Mouse (Mus musculus) MEL (cell line): ENCODE data around the gene Cyp4f40. TPM values are rescaled to one million over a fixed set of nuclear protein-coding genes. Genes with fewer than 3 reads are reported as not detected.

ENCODE experiments used
- DNase-seq: peaks from one replicate; pipeline ENCODE4 v3.0.0; 2011; ENCODE audit warnings: low read depth, low spot score
- H3K27ac ChIP-seq: 2 replicates; pipeline ENCODE4 v1.5.1; 2012; ENCODE audit warnings: low read depth, mild to moderate bottlenecking, control low read depth, low read length, moderate library complexity; ENCODE audit not compliant: control insufficient read depth
- H3K27me3 ChIP-seq, 2 experiments: fragments of 150-350 bp in 1 of 2; sonication (generic) in 1 of 2; 2 replicates each; pipeline ENCODE4 v1.6.1; 2012; ENCODE audit warnings: low read length in 2 of 2, mild to moderate bottlenecking in 2 of 2, improper control_type of control experiment in 1 of 2, moderate library complexity in 1 of 2; ENCODE audit not compliant: insufficient read depth in 2 of 2, control insufficient read depth in 1 of 2
- H3K36me3 ChIP-seq, 2 experiments: 2 replicates each; pipeline ENCODE4 v1.6.1; 2012 to 2014; ENCODE audit warnings: low read length in 2 of 2, improper control_type of control experiment in 1 of 2, inconsistent platforms in 1 of 2, mild to moderate bottlenecking in 1 of 2; ENCODE audit not compliant: insufficient read depth in 2 of 2, control insufficient read depth in 1 of 2
- H3K4me1 ChIP-seq, 2 experiments: fragments of 150-350 bp in 1 of 2; sonication (generic) in 1 of 2; 2 replicates each; pipeline ENCODE4 v1.6.1; 2012; ENCODE audit warnings: low read length in 2 of 2, improper control_type of control experiment in 1 of 2, mild to moderate bottlenecking in 1 of 2; ENCODE audit not compliant: insufficient read depth in 2 of 2, control insufficient read depth in 1 of 2
- H3K4me3 ChIP-seq, 2 experiments: fragments of 150-350 bp in 1 of 2; sonication (generic) in 1 of 2; 2 replicates each; pipeline ENCODE4 v1.5.1; 2012; ENCODE audit warnings: low read depth in 2 of 2, low read length in 2 of 2, mild to moderate bottlenecking in 2 of 2, moderate library complexity in 2 of 2, control low read depth in 1 of 2, improper control_type of control experiment in 1 of 2; ENCODE audit not compliant: control insufficient read depth in 1 of 2, insufficient read depth in 1 of 2
- H3K79me2 ChIP-seq: 2 replicates; pipeline ENCODE4 v1.6.1; 2012; ENCODE audit warnings: mild to moderate bottlenecking, low read length, moderate library complexity; ENCODE audit not compliant: control insufficient read depth, poor library complexity, insufficient read depth
- H3K9ac ChIP-seq: 2 replicates; pipeline ENCODE4 v1.6.1; 2012; ENCODE audit warnings: low read depth, mild to moderate bottlenecking, control low read depth, low read length, moderate library complexity; ENCODE audit not compliant: control insufficient read depth, poor library complexity, severe bottlenecking
- H3K9me3 ChIP-seq: fragments of 150-350 bp; sonication (generic); replicated peaks from 2 replicates; pipeline ENCODE4 v1.6.1; 2012; ENCODE audit warnings: mild to moderate bottlenecking, low read length, improper control_type of control experiment, moderate library complexity; ENCODE audit not compliant: insufficient read depth
- BHLHE40 ChIP-seq: IDR thresholded peaks from 2 replicates; pipeline ENCODE4 v1.6.1; 2012; ENCODE audit warnings: low read depth, mild to moderate bottlenecking, inconsistent platforms, low read length, improper control_type of control experiment, borderline replicate concordance
- CHD1 ChIP-seq: IDR thresholded peaks from 2 replicates; pipeline ENCODE4 v1.6.1; 2012; ENCODE audit warnings: low read depth, mild to moderate bottlenecking, inconsistent platforms, low read length, improper control_type of control experiment
- CHD2 ChIP-seq: IDR thresholded peaks from 2 replicates; pipeline ENCODE4 v1.6.1; 2011; ENCODE audit warnings: low read length, improper control_type of control experiment
- E2F4 ChIP-seq: IDR thresholded peaks from 2 replicates; pipeline ENCODE4 v1.6.1; 2011; ENCODE audit warnings: low read depth, low read length, improper control_type of control experiment, borderline replicate concordance
- ELF1 ChIP-seq: IDR thresholded peaks from 2 replicates; pipeline ENCODE4 v1.6.1; 2014; ENCODE audit warnings: low read depth, mild to moderate bottlenecking, inconsistent platforms, low read length, improper control_type of control experiment, moderate library complexity
- EP300 ChIP-seq, 2 experiments: IDR thresholded peaks; 2 replicates each; pipeline ENCODE4 v1.6.1; 2011; ENCODE audit warnings: improper control_type of control experiment in 2 of 2, low read length in 2 of 2, low read depth in 1 of 2, mild to moderate bottlenecking in 1 of 2
- GATA1 ChIP-seq: IDR thresholded peaks from 2 replicates; pipeline ENCODE4 v1.6.1; 2011; ENCODE audit warnings: low read depth, low read length, improper control_type of control experiment
- HCFC1 ChIP-seq: IDR thresholded peaks from 2 replicates; pipeline ENCODE4 v1.6.1; 2012; ENCODE audit warnings: low read depth, mild to moderate bottlenecking, inconsistent platforms, low read length, improper control_type of control experiment, moderate library complexity
- MAX ChIP-seq: IDR thresholded peaks from 2 replicates; pipeline ENCODE4 v1.6.1; 2011; ENCODE audit warnings: low read length, improper control_type of control experiment
- MAZ ChIP-seq: IDR thresholded peaks from 2 replicates; pipeline ENCODE4 v1.6.1; 2012; ENCODE audit warnings: low read depth, mild to moderate bottlenecking, inconsistent platforms, low read length, improper control_type of control experiment
- MYB ChIP-seq: IDR thresholded peaks from 2 replicates; pipeline ENCODE4 v1.6.1; 2011; ENCODE audit warnings: mild to moderate bottlenecking, low read depth, low read length, improper control_type of control experiment
- MYC ChIP-seq: IDR thresholded peaks from 2 replicates; pipeline ENCODE4 v1.6.1; 2011; ENCODE audit warnings: low read depth, mild to moderate bottlenecking, low read length, improper control_type of control experiment, moderate library complexity
- NRF1 ChIP-seq: IDR thresholded peaks from 2 replicates; pipeline ENCODE4 v1.6.1; 2014; ENCODE audit warnings: low read depth, mild to moderate bottlenecking, inconsistent platforms, low read length, improper control_type of control experiment, moderate library complexity; ENCODE audit not compliant: poor library complexity, insufficient read depth, severe bottlenecking
- POLR2AphosphoS5 ChIP-seq: IDR thresholded peaks from 2 replicates; pipeline ENCODE4 v1.6.1; 2012; ENCODE audit warnings: low read depth, borderline replicate concordance, mild to moderate bottlenecking, inconsistent platforms, low read length, moderate library complexity, mixed read lengths
- RAD21 ChIP-seq: IDR thresholded peaks from 2 replicates; pipeline ENCODE4 v1.6.1; 2011; ENCODE audit warnings: mild to moderate bottlenecking, low read depth, low read length, improper control_type of control experiment
- SIN3A ChIP-seq: IDR thresholded peaks from 2 replicates; pipeline ENCODE4 v1.6.1; 2012; ENCODE audit warnings: low read length, improper control_type of control experiment, inconsistent platforms
- TBP ChIP-seq: IDR thresholded peaks from 2 replicates; pipeline ENCODE4 v1.8.0; 2011; ENCODE audit warnings: low read depth, low read length, improper control_type of control experiment
- TCF12 ChIP-seq: IDR thresholded peaks from 2 replicates; pipeline ENCODE4 v1.6.1; 2014; ENCODE audit warnings: low read depth, mild to moderate bottlenecking, inconsistent platforms, low read length, improper control_type of control experiment, moderate library complexity
- UBTF ChIP-seq: IDR thresholded peaks from 2 replicates; pipeline ENCODE4 v1.6.1; 2012; ENCODE audit warnings: low read depth, mild to moderate bottlenecking, inconsistent platforms, low read length, improper control_type of control experiment, moderate library complexity, borderline replicate concordance; ENCODE audit not compliant: insufficient read depth
- ZKSCAN1 ChIP-seq: IDR thresholded peaks from 2 replicates; pipeline ENCODE4 v1.6.1; 2012; ENCODE audit warnings: low read depth, mild to moderate bottlenecking, inconsistent platforms, low read length, improper control_type of control experiment, moderate library complexity
- polyA plus RNA-seq, 2 experiments: library from polyadenylated mRNA; stranded (reverse) in 1 of 2; unstranded in 1 of 2; fragments of >175 nt in 1 of 2; fragments of >200 nt in 1 of 2; gene quantifications; 2 replicates each; pipeline versions ENCODE4 v1.2.1 to v1.2.4; 2012; ENCODE audit warnings: low replicate concordance in 2 of 2, low read depth in 1 of 2; ENCODE audit not compliant: insufficient read length in 2 of 2, insufficient read depth in 1 of 2, missing spikeins in 1 of 2
- total RNA-seq: library from RNA; depleted of rRNA; stranded (reverse); fragments of 300-350 nt; gene quantifications from 2 replicates; pipeline ENCODE4 v1.2.3, GENCODE M21; 2012

Gene Cyp4f40
- total and polyA plus RNA-seq, 3 experiments: not detected

GRCm38 (mm10) chr17:32653860-32654259 is 4.8 kb upstream of the Cyp4f40 start:
- TF ChIP-seq TCF12 (no peak), MAZ (no peak), TBP (no peak), RAD21 (no peak), EP300 (IDR thresholded peaks at IDR 0.05; ENCODE audit: low read depth in 1 of 2, low read length in 2 of 2) (no peak), SIN3A (no peak), NRF1 (no peak), ELF1 (no peak), MYC (no peak), ZKSCAN1 (no peak), MYB (no peak), UBTF (no peak)
- DNase-seq: no peak
- H3K9ac ChIP-seq: no peak overlapping the region
- H3K9me3 ChIP-seq: no peaks in the 10 kb centered on the region
- H3K36me3 ChIP-seq: no peaks in the 10 kb centered on the region
- H3K27ac ChIP-seq: no peak overlapping the region
- H3K4me1 ChIP-seq: no peaks in the 10 kb centered on the region
- H3K79me2 ChIP-seq: no peaks in the 10 kb centered on the region
- H3K27me3 ChIP-seq: no peaks in the 10 kb centered on the region; a peak in 1 of 4 replicates
- no peak overlapping the region for H3K4me3 ChIP-seq

- TF ChIP-seq GATA1 (no peak), POLR2AphosphoS5 (no peak), CHD1 (no peak), MAX (no peak), TBP (no peak), BHLHE40 (no peak), E2F4 (no peak), CHD2 (no peak), HCFC1 (no peak), NRF1 (no peak), TCF12 (no peak)
- TF ChIP-seq, all 39 proteins: peak for 0
- no peaks in the 10 kb centered on the region for H3K36me3 ChIP-seq
- H3K4me3 ChIP-seq: no peak overlapping the region
- no peaks in the 10 kb centered on the region for H3K79me2 ChIP-seq
- no peaks in the 10 kb centered on the region; a peak in 1 of 4 replicates for H3K27me3 ChIP-seq
- H3K4me1 ChIP-seq: no peaks in the 10 kb centered on the region
- no peak overlapping the region for H3K27ac ChIP-seq
- DNase-seq: no peak
- H3K9me3 ChIP-seq: no peaks in the 10 kb centered on the region
- H3K9ac ChIP-seq: no peak overlapping the region
These were observed 1.7 kb upstream of the Cyp4f40 start for GRCm38 (mm10) chr17:32657041-32657440.
